Comparison of ENCODE assay signal across 14 mouse cellular contexts in the genomic region with DNA sequence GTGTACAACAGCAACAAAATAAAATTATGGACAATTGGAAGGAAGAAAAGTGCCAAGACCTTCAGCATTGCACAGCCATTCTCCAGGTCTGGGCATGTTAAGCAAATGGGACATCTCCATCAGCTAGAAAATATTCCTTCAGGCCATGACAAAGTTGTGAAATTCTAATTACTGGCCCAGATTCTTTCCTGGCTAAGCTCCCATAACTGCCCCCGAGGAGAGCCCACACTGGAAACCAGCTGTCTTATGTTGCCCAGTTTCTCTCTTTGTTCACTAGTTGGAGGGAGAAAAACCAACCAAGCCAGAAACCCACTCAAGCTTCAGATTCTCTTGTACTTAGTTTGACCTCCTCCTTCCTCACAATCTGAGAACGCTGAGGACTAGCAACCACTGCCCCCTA.
DNase-seq lines count a peak whose midpoint lies in the region; ATAC-seq and TF ChIP-seq lines count a peak whose summit lies in the region.
"Had no signal": no experiment of that assay in that cellular context is flagged by ENCODE, and none has a peak within 500 bp of the region (broad histone marks: within the 10 kb centered on the region; RNA-seq: fewer than 3 reads in every experiment).

No protein-coding gene starts in this region.

- intact Hi-C loops in gastrocnemius, postnatal 36 days (cut with DNase I), result no loop called here

- 38% methylated on average over 2 of the region's 2 CpGs for WGBS in lung, embryonic 14.5 days

- no peaks in the 10 kb centered on the region for H3K9me3 ChIP-seq in lung, embryonic 14.5 days (ENCODE audit: low read depth, low read length)
- H3K9me3 ChIP-seq: liver, embryonic 15.5 days; midbrain, embryonic 13.5 days; neural tube, embryonic 12.5 days had no signal

- peak overlapping the region; percentile 76; the same call in 1 of the 2 replicates for H3K27ac ChIP-seq in lung, embryonic 14.5 days (ENCODE audit: low read depth)
- H3K27ac ChIP-seq: liver, embryonic 15.5 days; midbrain, embryonic 13.5 days; neural tube, embryonic 12.5 days had no signal

- no peak overlapping the region for H3K4me3 ChIP-seq in lung, embryonic 14.5 days (ENCODE audit: low read depth, low read length)
- H3K4me3 ChIP-seq: liver, embryonic 15.5 days; midbrain, embryonic 13.5 days; neural tube, embryonic 12.5 days had no signal

- no peak overlapping the region for H3K9ac ChIP-seq in lung, embryonic 14.5 days
- H3K9ac ChIP-seq: liver, embryonic 15.5 days; midbrain, embryonic 13.5 days; neural tube, embryonic 12.5 days had no signal

- ATAC-seq in lung, embryonic 14.5 days (ENCODE audit: insufficient read depth), result peak; percentile 42
- ATAC-seq: midbrain, embryonic 13.5 days had no signal

- no peak overlapping the region for H3K4me2 ChIP-seq in lung, embryonic 14.5 days
- H3K4me2 ChIP-seq: liver, embryonic 15.5 days; midbrain, embryonic 13.5 days; neural tube, embryonic 12.5 days had no signal

- DNase-seq in gastrocnemius, postnatal 25 days, result peak; percentile 41
- DNase-seq in gastrocnemius, postnatal 36 days, result no peak
- peak; percentile 75 for DNase-seq in lung, embryonic 14.5 days
- no peak for DNase-seq in lung, adult 18-20 months
- peak; percentile 41 for DNase-seq in brain, adult 2 months (ENCODE audit: low read depth, low spot score)
- peak; percentile 41 for DNase-seq in lung, postnatal 14 days
- DNase-seq in embryo, embryonic 10 days (ENCODE audit: low spot score), result no peak
- DNase-seq: adrenal gland, postnatal 25 days; cerebellum, adult 11 months; kidney, adult 18-20 months; thymus, adult 18-20 months had no signal

- no peaks in the 10 kb centered on the region for H3K27me3 ChIP-seq in lung, embryonic 14.5 days (ENCODE audit: insufficient read depth, low read length)
- H3K27me3 ChIP-seq: liver, embryonic 15.5 days; midbrain, embryonic 13.5 days; neural tube, embryonic 12.5 days had no signal

- no peak for TF ChIP-seq CTCF in lung, embryonic 14.5 days (IDR thresholded peaks at IDR 0.05; ENCODE audit: low read depth)

- H3K4me1 ChIP-seq in lung, embryonic 14.5 days (ENCODE audit: insufficient read depth), result peaks cover 11% of the 10 kb centered on the region
- H3K4me1 ChIP-seq: liver, embryonic 15.5 days; midbrain, embryonic 13.5 days; neural tube, embryonic 12.5 days had no signal

- H3K36me3 ChIP-seq in lung, embryonic 14.5 days (ENCODE audit: insufficient read depth), result no peaks in the 10 kb centered on the region
- H3K36me3 ChIP-seq: liver, embryonic 15.5 days; midbrain, embryonic 13.5 days; neural tube, embryonic 12.5 days had no signal

Comparison
In these comparisons a context has a peak if more than half of its experiments do, and no peak if none do; other contexts are left out.
1. DNase-seq: peak in gastrocnemius, postnatal 25 days (single experiment), lung, embryonic 14.5 days (single experiment), brain, adult 2 months (single experiment) and lung, postnatal 14 days (single experiment); none in gastrocnemius, postnatal 36 days (0 of 2), lung, adult 18-20 months (0 of 2) and embryo, embryonic 10 days (single experiment).